Mouse (Mus musculus): ENCODE results near the gene Ulk2.

Gene Ulk2

GRCm38 (mm10) chr11:61760518-61760917 lies 94.4 kb downstream of the Ulk2 start:
- peak; percentile 39 for DNase-seq (ENCODE audit: low spot score)

GRCm38 (mm10) chr11:61757151-61757550 lies 97.7 kb downstream of the Ulk2 start:
- DNase-seq (ENCODE audit: low spot score): no peak

GRCm38 (mm10) chr11:61751612-61752011 lies 103.3 kb downstream of the Ulk2 start:
- peak; percentile 30 for DNase-seq (ENCODE audit: low spot score)

GRCm38 (mm10) chr11:61747161-61747560 lies 107.7 kb downstream of the Ulk2 start:
- DNase-seq (ENCODE audit: low spot score): no peak

GRCm38 (mm10) chr11:61745781-61746180 lies 109.1 kb downstream of the Ulk2 start:
- DNase-seq (ENCODE audit: low spot score): no peak

- peak; percentile 32 for DNase-seq (ENCODE audit: low spot score)
Measured at GRCm38 (mm10) chr11:61744460-61744859, 110.4 kb downstream of the Ulk2 start.

- DNase-seq (ENCODE audit: low spot score): no peak
Measured at GRCm38 (mm10) chr11:61743768-61744167, 111.1 kb downstream of the Ulk2 start.

GRCm38 (mm10) chr11:61740500-61740899 lies 114.4 kb downstream of the Ulk2 start:
- no peak for DNase-seq (ENCODE audit: low spot score)

- no peak for DNase-seq (ENCODE audit: low spot score)
Measured at GRCm38 (mm10) chr11:61737290-61737689, 117.6 kb downstream of the Ulk2 start.

- DNase-seq (ENCODE audit: low spot score): no peak
Measured at GRCm38 (mm10) chr11:61732672-61733071, 122.2 kb downstream of the Ulk2 start.

- DNase-seq (ENCODE audit: low spot score): no peak
Measured at GRCm38 (mm10) chr11:61728037-61728436, 126.8 kb downstream of the Ulk2 start.

Measured in retina, embryonic 14.5 days (tissue).